Mouse (Mus musculus): ENCODE results near the gene Tanc1. TPM values are rescaled to one million over a fixed set of nuclear protein-coding genes. Genes with fewer than 3 reads are reported as not detected.
"Not testable (repeated sequence)": the region's sequence is repeated elsewhere in the genome, so short reads cannot be mapped to it uniquely, and the experiment has no call there.

Tanc1 gene
- 100 to 1,000 TPM; 109 to 114 TPM for total RNA-seq (2021)
- long read RNA-seq, full-length matches to known transcripts: 34 of 102 reads
- long read RNA-seq, partial matches to known transcripts: 22 of 102 reads
- long read RNA-seq, other reads (novel, unspliced or antisense): 46 of 102 reads

DNA sequence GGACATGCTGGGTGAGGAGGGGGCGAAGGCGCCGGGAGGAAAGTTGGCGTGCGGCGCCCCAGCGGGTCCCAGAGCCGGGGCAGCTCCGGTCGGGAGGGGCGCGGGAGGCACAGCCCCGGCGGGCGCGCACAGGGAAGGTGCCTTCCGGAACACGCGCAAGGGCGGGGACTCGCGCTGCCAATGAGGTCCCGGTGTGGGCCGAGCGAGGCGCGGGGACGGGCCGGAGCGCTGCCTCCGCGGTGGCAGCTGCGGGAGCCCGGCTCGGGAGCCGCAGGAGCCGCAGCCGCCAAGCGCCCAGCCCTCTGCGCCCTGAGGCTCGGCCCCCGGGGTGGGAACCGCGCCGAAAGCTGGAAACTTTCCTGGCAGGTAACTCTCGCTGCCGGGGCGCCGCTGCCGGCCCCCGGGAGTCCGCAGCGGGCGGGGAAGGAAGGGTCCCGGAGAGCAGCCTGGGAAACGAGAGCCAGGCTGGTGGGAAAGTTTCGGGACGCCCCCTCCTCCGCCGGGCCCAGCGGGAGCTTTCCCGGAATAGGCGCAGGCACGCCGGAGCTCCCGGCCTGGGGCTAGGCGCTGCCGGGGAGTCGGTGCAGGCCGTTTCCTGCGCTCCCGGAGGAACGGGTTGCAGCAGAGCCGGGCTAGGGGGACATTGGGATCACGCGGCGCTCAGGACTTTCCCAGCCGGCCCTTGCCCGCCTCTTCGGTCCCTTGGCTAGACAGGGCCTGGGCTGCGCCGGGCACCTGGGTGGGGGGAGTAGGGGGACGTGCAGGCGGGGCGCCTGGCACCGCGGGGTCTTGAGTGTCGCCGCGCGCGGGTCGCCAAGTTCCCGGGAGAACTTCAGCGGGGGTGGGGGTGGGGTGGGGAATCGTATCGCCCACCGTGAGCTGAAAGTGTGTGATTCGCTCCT lies at the start of gene Tanc1:
TSS of gene Tanc1 (plus strand) at position 212 of the 902 bp plus-strand sequence.
- DNase-seq (ENCODE audit: low spot score in 2 of 2): peak; percentile 73 to 90

DNA sequence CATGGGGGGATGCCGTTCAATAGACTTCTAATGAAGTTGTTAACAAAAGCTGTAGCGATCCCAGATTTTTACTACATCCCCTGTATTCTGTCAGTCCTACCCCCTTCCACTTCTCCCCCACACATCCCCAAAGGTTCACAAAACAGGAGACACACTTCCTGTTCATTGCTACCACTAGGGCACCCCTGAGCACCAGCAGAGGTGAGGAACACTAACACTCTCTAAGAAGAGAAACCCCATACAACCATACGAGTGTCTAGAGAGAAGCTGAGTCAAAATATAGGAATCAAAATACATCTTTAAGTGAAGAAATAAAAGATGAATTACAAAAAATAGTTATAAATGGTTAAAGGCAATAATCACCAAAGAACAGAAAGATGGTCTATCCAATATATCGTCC lies 49.6 kb upstream of the Tanc1 start:
- DNase-seq (ENCODE audit: low spot score in 2 of 2): no peak

DNA sequence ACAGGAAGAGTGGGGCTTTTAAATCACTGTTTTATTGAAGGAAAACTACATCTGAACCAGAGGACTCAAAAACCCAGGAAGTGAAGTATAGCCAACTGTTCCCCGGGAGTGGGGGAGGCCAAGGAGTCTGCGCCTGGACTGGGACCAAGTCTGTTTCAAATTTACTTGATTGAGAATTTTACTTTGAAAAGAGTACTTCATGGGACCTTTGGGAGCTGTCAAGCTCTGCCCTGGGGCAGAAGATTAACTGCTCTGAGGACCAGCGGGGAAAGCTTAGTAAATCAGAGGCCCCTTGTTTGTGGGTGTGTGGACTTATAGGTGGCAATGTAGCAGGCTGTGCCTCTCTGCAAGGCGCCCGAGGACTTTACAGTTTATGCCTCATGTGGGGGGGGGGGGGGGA lies 49.1 kb upstream of the Tanc1 start:
- no peak for DNase-seq (ENCODE audit: low spot score in 2 of 2)

DNA sequence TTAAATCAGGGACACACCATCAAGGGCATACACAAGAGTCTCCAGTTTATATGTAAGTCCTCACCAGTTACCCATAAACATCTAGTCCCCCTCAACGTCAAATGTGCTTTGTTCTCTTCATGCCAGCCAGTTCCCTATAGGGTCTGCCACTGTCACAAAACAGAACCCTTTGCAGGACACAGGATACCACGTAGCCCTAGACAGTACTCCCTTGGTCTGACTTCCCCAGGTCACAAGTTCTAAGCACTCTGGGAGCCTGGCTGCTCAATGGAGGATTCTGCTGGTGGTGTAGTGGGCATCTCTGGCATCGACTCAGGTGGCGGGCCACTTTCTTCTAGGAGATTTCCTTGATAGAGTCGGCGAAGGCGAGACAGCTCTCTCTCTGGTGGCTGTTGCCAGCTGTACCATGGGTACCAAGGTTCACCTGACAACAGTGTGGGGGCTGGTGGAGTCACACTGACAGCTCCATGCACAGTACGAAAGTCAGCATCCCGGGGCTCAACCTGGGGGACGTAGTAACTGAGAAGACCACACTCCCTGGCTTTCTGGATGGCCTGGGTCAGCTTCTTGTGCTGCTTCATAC lies 47.7 kb upstream of the Tanc1 start:
- DNase-seq (ENCODE audit: low spot score in 2 of 2): not testable (repeated sequence)

DNA sequence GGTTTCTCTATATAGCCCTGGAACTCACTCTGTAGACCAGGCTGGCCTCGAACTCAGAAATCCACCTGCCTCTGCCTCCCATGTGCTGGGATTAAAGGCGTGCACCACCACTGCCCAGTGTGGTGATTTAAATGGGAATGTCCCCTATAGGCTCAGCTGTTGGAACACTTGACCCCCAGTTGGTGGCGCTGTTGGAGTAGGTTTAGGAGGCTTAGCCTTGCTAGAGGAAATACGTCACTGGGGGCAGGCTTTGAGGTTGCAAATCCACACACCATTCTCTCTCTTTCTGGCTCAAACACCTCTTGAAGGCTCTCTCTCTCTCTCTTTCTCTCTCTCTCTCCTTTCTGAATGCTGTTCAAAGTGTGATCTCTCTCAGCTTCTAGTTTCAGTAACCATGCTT lies 46.9 kb upstream of the Tanc1 start:
- DNase-seq (ENCODE audit: low spot score in 2 of 2): no peak

DNA sequence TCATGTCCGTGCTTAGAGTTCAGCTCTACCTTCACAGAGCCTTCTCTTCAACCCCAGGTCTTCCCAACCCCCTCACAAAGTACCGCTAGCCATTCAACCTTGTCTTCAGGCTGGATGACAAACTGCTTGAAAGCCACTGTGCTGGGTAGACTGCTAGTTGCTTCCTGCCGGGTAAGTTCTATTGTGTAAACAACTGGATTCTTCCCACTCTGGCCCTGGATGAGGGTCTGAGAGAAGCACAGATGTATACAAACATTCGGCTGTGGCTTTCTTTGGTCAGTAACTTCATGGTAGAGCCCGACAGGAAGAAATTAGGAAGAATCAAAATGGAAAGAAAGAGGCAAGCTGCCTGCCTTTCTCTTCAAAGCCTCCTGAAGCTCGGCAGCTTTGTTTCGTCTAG lies 30.9 kb upstream of the Tanc1 start:
- DNase-seq (ENCODE audit: low spot score in 2 of 2): no peak

DNA sequence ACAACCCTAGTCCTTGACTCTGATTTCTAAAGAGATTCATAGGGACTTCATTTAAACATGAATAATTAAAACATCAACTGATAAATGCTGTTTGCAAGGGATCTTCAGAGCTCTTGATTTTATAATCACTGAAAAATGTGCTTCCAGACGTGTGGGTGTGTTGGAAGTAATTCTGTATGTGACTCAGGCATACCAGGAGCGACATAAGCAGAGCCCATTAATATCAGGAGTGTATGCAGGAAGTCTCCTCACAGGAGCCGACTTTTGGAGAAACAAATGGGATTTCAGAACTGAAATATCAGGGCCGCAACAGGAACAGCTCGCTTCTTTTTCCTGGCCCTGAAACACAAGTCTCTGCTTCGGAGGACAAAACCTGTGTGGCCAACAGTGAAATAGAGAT lies 27.9 kb upstream of the Tanc1 start:
- DNase-seq (ENCODE audit: low spot score in 2 of 2): peak in 1 of 2 experiments; percentile 54

DNA sequence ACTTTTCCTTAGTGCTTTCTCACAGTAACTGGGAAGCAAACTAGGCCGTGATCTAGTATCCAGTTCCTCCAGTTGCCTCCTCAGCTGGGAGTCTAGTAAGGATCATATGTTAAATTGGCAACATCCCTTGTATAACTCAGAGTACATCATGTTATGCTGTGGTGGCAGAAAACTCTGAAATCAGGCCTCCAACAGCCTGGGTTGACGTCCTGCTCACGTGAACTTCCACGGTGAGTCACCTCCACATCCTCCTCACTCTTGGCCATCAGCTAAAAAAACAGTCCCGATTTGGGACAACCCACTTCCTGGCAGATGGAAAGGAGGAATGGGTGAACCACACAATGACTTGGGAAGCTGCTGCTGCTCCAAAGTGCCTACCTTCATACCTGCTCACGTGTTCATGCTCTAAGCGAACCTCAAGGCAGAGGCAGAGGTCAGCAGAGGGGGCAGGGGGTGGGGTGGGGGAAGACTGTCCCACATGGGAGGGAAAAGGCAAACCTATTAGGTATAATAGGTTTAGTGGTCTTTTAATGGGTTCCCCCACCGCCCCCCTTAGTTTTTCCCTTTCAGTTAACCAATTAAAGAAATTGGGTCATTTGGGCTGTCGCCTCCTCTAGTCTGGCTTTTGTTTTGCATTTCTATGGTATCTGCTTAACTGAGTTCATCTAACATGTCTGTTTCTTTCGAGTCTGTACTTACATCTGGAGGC lies 24.3 kb upstream of the Tanc1 start:
- peak in 1 of 2 experiments; percentile 19 for DNase-seq (ENCODE audit: low spot score in 2 of 2)

DNA sequence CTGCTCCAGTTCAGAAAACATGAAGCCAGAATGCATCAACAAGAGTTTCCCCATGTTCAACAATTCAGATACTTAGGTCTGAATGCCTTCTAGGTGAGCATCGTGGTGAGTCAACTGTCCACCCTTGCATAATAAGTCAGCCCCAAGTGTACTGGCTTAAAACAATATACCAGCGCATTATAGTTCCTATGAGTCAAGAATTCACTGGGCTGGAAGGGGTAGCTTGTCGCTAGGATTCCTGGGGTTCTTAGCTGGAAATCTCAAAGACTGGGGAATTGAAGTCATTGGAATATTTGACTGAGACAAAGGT lies 23.8 kb upstream of the Tanc1 start:
- DNase-seq (ENCODE audit: low spot score in 2 of 2): no peak

DNA sequence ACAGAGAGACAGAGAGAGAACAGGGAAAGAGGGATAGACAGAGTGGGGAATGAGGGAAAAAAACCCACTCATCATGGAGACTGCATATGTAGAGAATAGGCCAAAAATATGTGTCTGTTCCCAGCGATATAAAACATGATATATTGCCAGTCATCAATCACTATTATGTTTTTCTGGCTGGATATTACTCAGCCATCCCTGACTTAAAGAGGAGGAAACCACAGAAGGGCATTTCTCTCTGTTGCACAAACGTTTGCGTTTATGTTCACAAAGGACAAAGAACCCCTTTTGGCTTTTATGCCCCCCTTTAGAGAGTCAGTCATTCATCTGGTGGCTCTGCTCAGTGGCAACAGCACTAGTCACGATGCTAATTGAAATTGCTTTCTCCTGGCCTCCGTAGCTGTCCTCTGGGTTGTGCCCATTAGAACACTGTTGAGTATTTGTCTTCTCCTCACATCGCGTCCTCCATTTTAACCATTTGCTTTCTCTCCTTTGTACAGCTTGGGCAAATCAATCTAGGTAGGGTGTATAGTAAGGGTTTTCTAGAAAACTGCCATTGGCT lies 18.4 kb upstream of the Tanc1 start:
- no peak for DNase-seq (ENCODE audit: low spot score in 2 of 2)

DNA sequence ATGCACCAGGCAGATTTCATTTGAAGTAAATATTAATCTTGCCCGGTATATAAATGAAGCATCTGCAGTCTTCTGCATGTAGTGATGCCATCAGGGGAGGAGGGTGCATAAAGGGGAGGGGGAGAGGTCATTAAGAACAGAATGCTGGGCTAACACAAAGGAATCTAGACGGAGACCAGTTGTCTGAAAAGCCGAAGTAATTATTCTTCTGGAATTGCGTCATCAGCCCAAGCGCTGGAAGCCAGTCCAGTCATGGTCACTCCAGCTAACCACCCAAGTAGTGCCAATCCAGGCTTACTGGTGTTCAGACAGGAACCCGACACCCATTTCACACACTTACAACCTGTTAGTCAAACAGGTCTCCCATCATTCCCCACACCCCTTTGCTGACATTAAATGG lies 17.7 kb upstream of the Tanc1 start:
- DNase-seq (ENCODE audit: low spot score in 2 of 2): no peak

DNA sequence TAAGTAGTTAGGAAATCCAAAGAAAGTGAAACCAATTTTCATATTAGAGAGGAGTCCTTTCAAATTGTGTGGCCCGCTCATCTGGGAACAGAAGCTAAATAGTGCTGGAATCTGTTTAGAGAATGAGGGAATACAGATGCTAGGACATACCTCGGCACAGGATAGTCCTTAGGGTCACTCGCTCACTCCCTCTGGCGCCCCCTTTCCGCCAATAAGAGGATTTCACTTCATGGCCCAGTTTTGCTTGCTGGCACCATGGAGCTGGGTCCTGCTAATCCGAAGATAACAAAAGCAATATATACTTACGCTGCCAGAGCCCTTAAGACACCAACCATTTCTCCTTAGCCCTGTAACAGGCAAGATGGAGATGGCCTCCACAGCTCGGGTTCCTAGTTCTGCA lies 15.3 kb upstream of the Tanc1 start:
- no peak for DNase-seq (ENCODE audit: low spot score in 2 of 2)

DNA sequence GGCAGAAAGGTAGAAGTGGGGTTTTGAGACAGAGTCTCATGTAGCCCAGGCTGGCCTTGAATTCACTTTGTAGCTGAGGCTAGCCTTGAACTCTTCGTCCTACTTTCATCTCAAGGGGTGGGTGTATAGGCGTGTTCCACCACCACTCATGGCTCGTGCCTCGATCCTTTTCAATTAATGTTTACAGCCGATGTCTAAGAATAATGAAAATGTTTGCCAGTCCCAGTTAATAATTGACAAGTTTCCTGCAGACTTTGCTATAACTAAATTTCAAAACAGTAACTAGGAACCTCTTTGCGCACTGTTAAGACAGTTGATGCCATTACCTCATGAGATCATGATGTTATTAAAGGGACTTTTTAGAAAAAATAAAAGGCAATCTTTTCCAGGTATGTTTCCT lies 13.6 kb upstream of the Tanc1 start:
- DNase-seq (ENCODE audit: low spot score in 2 of 2): no peak

DNA sequence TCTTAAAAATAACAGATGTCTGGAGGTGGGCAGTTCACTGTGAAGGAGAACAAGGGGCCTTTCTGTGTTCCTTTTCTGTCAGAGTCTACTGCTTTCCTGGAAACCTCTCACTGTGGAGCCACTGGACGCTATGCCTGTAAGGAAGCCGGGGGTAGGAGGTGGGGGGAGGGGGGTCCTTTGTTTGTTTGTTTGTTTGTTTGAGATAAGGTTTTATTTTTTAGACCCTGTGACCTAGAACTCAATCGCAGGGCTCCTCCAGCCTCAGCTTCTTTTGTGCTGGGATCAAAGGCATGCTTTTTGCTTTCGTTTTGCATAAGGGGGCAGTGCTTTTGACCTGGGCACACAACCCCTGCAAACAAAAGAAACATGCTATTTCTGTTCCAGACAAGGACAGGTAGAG lies 12.9 kb upstream of the Tanc1 start:
- DNase-seq (ENCODE audit: low spot score in 2 of 2): no peak

DNA sequence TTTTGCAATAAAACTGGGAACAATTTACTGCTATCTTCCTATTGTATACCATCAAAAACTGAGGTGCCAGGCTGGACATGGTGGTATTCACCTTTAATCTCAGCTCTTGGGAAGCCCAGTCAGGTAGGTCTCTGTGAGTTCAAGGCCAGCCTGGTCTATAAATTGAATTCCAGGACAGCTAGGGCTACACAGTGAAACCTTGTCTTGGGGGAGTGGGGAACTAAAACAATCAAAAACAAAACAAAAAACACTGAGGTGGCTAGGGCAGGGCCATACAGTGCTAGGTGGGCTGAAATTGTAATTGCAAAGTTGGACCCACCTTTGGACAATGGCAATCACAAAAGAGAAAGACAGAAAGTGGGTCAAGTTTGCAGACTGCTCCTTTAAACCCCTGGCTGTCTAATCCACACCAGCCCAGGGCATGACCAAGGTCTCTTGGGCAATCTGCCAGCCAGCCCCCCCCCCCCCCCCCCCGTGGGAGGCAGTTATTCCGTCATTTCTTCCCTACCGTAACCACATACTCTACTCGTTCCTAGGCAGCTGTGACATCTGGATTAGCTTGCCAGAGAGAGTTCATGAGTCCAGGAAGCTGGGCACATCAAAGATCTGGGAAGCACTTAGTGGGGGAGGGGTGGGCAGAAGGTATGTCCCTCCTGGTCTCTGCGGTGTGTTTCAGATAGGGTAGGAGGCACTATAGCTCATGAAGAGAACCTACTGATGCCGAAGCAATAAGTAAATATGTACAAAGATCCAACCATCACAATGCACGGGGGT lies 12.3 kb upstream of the Tanc1 start:
- no peak for DNase-seq (ENCODE audit: low spot score in 2 of 2)

DNA sequence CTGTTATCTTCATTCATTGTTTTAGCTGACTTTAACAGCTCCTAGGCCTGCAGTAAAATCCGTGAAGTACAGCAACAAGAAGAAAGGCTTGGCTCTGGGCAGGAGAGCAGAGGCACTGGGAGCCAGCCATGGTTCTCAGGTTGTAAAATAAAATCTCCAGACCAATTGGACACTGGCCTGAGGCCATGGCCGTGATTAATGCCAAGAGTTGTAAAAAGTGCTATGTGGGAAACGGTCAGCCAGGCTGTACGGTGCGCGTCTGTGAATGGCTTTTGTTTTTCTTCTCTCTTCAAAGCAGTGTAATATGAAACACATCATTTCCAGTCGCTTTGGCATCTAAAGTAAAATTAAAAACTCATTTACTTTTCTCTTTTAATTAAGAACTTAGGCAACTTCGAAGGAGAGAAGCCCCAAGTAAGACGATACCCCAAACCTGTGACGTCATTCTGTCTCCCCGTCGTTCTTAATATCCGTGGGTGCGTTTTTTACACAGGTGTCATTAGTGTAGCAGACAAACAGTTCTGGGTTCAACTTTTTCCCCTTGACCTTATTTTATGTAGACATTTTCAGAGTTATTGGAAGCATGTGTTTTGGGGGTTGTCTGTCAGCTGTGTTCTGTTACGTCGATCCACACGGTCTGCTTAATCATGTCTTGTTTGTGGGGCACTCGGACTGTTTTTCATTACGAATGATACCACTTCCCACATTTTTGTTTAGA lies 11.6 kb upstream of the Tanc1 start:
- DNase-seq (ENCODE audit: low spot score in 2 of 2): no peak

DNA sequence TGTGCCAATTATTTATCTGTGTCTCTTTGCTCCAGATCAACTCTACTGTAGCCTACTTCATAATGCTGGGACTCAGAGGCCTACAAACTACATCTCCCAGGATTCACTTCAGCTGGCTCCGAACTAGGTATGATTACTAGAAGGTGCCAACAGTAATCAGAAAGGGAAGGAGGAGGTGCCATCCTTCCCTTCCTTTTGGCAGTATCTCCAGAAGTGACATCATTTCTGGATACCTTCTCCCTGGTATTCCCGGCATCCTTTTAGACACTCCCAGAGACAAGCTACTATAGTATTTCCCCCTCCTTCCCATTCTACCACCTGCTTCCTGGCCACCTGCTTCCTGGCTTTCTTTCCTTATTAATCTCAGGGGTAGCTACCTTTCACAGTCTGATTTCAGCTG lies 10.9 kb upstream of the Tanc1 start:
- peak in 1 of 2 experiments; percentile 23 for DNase-seq (ENCODE audit: low spot score in 2 of 2)

DNA sequence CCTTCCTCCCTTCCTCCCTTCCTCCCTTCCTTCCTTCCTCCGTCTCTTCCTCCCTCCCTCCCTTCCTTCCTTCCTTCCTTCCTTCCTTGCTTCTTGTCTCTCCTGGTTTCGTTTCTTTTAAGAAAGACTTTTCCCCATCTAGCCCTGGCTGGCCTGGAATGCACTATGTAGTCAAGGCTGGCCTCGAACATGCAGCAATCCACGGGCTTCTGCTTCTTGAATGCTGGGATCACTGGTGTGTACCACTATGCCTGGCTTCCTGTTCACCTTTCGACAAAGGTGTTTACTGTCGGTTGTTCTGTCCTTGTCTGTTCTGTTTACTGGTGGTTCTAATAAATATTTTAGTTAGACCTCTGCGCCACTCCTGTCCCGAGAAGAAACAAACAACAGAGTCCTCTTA lies 10.4 kb upstream of the Tanc1 start:
- DNase-seq (ENCODE audit: low spot score in 2 of 2): no peak

DNA sequence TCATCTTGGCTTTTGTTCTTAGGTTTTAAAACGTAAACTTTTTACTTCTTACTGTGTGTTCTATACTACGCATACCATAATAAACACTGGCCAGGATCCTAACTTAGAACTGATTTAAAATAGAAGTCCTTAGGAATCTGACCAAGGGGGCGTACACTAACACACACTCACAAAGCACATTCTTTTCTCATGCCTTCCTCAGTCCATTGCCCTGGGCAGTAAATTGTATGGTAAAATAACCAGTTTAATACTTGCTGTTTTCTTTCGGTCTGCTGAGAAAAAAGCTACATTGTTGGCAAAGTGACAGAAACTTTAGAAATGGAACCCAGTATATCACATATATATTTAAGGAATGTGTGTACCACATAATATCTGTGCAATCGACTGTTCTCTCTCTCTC lies 2.9 kb upstream of the Tanc1 start:
- DNase-seq (ENCODE audit: low spot score in 2 of 2): no peak

DNA sequence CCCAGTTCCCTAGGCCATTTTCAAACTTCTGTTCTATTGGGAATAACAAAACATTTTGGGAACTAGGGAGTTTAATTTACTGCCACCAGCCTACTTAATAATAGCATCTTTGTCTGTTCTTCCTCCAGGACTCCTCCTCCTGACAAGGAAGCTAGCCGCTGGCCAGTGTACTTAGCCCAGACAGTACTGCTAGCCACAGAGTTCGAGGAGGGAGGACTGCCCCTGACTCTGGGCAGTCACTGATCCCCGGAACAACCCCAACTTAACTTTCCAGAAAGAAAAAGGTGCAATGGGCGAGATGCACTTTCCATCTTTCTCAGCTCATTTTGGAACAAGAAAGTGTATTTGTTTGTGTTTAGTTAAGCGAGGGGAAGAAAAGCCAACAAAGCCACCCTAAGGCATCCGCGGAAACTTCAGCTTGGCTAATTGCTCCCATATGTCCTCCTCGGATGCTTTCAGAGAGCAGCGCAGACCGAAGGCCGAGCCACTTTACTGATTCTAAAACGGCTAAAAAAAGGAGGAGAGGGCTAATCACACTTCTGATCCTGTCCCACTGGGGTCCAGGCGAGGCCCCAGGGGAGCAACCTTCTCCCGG lies 529 bp upstream of the Tanc1 start:
- DNase-seq (ENCODE audit: low spot score in 2 of 2): no peak
